Mouse (Mus musculus) neural tube, embryonic 15.5 days (tissue): ENCODE measurements around the gene Slc20a1. TPM values are rescaled to one million over a fixed set of nuclear protein-coding genes. Genes with fewer than 3 reads are reported as not detected.

Source experiments
- ATAC-seq: fragments of 200-750 bp; cut with Nextera tagmentation; 2 replicates; pipeline ENCODE4 v1.8.0; 2017; ENCODE audit warnings: mild to moderate bottlenecking, moderate TSS enrichment, moderate library complexity; ENCODE audit not compliant: low FRiP score
- H3K27ac ChIP-seq: fragments of 300-500 bp; sonication (generic); replicated peaks from 2 replicates; pipeline ENCODE4 v1.5.1; 2015; ENCODE audit warnings: mild to moderate bottlenecking, inconsistent platforms
- H3K27me3 ChIP-seq: fragments of 300-500 bp; sonication (generic); replicated peaks from 2 replicates; pipeline ENCODE4 v1.6.1; 2015; ENCODE audit warnings: inconsistent platforms
- H3K36me3 ChIP-seq: fragments of 300-500 bp; sonication (generic); 2 replicates; pipeline ENCODE4 v1.6.1; 2015; ENCODE audit warnings: inconsistent platforms
- H3K4me1 ChIP-seq: fragments of 300-500 bp; sonication (generic); 2 replicates; pipeline ENCODE4 v1.6.1; 2015; ENCODE audit warnings: inconsistent platforms
- H3K4me2 ChIP-seq: fragments of 300-500 bp; sonication (generic); 2 replicates; pipeline ENCODE4 v1.6.1; 2015; ENCODE audit warnings: inconsistent platforms, mild to moderate bottlenecking, moderate library complexity
- H3K4me3 ChIP-seq: fragments of 300-500 bp; sonication (generic); replicated peaks from 2 replicates; pipeline ENCODE4 v1.5.1; 2015; ENCODE audit warnings: mild to moderate bottlenecking, inconsistent platforms
- H3K9ac ChIP-seq: fragments of 300-500 bp; sonication (generic); replicated peaks from 2 replicates; pipeline ENCODE4 v1.6.1; 2015; ENCODE audit warnings: mild to moderate bottlenecking, inconsistent platforms
- H3K9me3 ChIP-seq: fragments of 300-500 bp; sonication (generic); replicated peaks from 2 replicates; pipeline ENCODE4 v1.6.1; 2016; ENCODE audit warnings: inconsistent platforms
- WGBS: fragments of 180-500 bp; shearing (Covaris S2); methylation state at CpG from one replicate; pipeline ENCODE4 v1.1.7; 2015; ENCODE audit warnings: mixed read lengths; 5-methylcytosine and 5-hydroxymethylcytosine counted together
- polyA plus RNA-seq: library from polyadenylated mRNA; unstranded; fragments of >200 nt; fragmentation: Nextera tagmentation; extraction: Ambion mirVana; gene quantifications from 2 replicates; pipeline ENCODE4 v1.2.1, GENCODE M21; 2015

Slc20a1 gene
- polyA plus RNA-seq, 1 experiment from 2014 or later, result 48.2 TPM

DNA sequence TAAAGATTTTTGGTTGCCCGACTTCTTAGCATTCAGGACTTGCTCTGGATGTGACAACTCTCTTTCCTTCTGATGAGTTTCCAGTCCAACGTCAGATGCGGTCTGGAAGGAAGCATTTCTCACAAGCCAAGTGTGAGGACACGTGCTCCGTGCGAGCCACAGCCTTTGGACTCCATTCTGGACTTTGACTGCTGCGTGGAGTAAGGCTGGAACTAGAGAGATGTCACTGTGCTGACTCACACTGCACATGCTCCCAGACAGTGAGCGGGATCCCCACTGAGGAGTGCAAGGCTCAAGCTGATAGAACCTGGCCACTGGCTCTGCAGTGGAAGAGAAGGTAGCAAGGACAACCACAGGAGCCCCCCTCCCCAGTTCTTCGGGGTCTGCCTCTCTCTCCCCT lies 33.9 kb downstream of the Slc20a1 start:
- no peak for ATAC-seq
- Histone ChIP-seq H3K4me1 (no peaks in the 10 kb centered on the region), H3K9ac (no peak overlapping the region), H3K36me3 (no peaks in the 10 kb centered on the region), H3K4me2 (no peak overlapping the region), H3K27me3 (no peaks in the 10 kb centered on the region), H3K4me3 (no peak overlapping the region), H3K27ac (no peak overlapping the region), H3K9me3 (no peaks in the 10 kb centered on the region)
- 88% methylated on average over 9 of the region's 9 CpGs for WGBS

DNA sequence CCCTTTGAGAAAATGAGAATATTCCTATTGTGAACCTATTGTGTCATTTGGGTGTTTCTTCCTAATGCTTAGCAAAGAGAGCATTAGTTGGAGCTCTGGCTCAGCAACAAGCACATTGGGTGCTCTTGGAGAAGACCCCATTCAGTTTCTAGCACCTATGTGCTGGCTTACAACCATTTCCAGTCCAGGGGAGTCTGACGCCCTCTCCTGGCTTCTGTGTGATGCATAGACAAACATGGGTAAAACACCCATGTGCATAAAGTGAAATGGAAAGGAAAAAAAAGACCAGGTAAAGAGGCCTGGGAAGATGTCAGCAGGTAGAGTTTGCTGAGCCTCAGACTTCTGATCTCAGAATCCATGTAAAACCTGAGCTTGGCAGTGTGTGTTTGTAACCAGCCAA lies 34.7 kb downstream of the Slc20a1 start:
- no peaks in the 10 kb centered on the region for H3K4me1 ChIP-seq
- WGBS, result 84% methylated on average over 1 of the region's 1 CpGs
- H3K27me3 ChIP-seq, result no peaks in the 10 kb centered on the region
- ATAC-seq, result no peak
- H3K27ac ChIP-seq, result no peak overlapping the region
- H3K4me2 ChIP-seq, result no peak overlapping the region
- no peaks in the 10 kb centered on the region for H3K36me3 ChIP-seq
- no peaks in the 10 kb centered on the region for H3K9me3 ChIP-seq
- H3K4me3 ChIP-seq, result no peak overlapping the region
- H3K9ac ChIP-seq, result no peak overlapping the region

DNA sequence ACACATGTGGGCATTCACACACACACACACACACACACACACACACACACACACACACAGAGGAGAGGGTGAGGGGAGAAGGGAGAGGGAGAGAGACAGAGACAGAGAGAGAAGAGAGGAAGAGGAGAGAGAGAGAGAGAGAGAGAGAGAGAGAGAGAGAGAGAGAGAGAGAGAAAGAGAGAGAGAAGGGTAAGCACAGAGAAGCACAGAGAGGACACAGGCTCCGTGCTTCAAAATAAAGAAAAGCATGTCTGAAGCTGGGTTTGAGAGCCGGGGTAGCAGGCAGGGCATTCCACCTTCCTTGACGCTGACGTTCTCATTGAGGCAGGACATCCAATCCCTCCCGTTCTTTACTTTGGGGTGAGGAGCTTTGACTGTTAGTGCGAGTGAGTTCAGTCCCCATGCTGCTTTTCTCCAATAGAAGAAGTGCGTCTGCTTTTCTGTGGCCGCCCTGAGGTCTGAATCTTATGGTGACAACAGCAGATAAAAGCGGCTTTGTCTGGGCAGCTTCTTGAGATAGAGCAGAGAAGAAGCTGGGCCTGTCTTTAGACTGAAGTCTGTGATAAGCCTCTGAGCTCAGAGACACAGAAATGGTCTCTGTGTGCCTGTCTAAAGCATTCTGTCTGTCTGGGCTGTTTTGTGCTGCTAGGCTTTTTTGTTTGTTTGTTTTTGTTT lies 35.4 kb downstream of the Slc20a1 start:
- Histone ChIP-seq H3K36me3 (no peaks in the 10 kb centered on the region), H3K27ac (no peak overlapping the region), H3K4me3 (no peak overlapping the region), H3K4me2 (no peak overlapping the region), H3K9me3 (no peaks in the 10 kb centered on the region), H3K4me1 (no peaks in the 10 kb centered on the region), H3K27me3 (no peaks in the 10 kb centered on the region), H3K9ac (no peak overlapping the region)
- 59% methylated on average over 9 of the region's 9 CpGs for WGBS
- no peak for ATAC-seq

DNA sequence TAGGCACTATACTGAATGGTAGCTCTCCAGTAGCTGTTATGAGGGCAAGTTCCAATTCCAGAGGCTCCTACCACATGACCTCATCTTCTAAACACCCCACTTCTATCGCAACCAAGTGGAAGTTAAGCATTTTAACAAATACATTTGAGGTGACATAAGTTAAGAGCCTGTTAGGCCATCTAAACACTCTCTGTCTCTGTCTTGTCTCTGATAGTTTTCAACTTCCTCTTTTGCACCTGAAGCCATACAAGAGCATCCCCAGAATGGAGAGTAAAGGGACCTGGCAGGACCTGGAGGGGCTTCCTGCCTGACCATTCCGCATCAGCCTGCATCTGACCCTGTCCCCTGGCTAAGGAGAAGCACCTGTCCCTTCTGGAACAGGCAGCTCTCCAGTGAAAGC lies 36.2 kb downstream of the Slc20a1 start:
- no peaks in the 10 kb centered on the region for H3K9me3 ChIP-seq
- no peaks in the 10 kb centered on the region for H3K27me3 ChIP-seq
- WGBS, result 92% methylated on average over 2 of the region's 2 CpGs
- no peaks in the 10 kb centered on the region for H3K4me1 ChIP-seq
- ATAC-seq, result no peak
- no peaks in the 10 kb centered on the region for H3K36me3 ChIP-seq
- no peak overlapping the region for H3K4me3 ChIP-seq
- H3K4me2 ChIP-seq, result no peak overlapping the region
- no peak overlapping the region for H3K27ac ChIP-seq
- H3K9ac ChIP-seq, result no peak overlapping the region

- WGBS, result 76% methylated on average over 4 of the region's 4 CpGs
- H3K4me2 ChIP-seq, result no peak overlapping the region
- no peaks in the 10 kb centered on the region for H3K36me3 ChIP-seq
- H3K9me3 ChIP-seq, result no peaks in the 10 kb centered on the region
- H3K9ac ChIP-seq, result no peak overlapping the region
- no peak overlapping the region for H3K27ac ChIP-seq
- no peaks in the 10 kb centered on the region for H3K4me1 ChIP-seq
- H3K27me3 ChIP-seq, result no peaks in the 10 kb centered on the region
- H3K4me3 ChIP-seq, result no peak overlapping the region
- no peak for ATAC-seq
Observed at GRCm38 (mm10) chr2:129236526-129236925, 38.0 kb downstream of the Slc20a1 start.

DNA sequence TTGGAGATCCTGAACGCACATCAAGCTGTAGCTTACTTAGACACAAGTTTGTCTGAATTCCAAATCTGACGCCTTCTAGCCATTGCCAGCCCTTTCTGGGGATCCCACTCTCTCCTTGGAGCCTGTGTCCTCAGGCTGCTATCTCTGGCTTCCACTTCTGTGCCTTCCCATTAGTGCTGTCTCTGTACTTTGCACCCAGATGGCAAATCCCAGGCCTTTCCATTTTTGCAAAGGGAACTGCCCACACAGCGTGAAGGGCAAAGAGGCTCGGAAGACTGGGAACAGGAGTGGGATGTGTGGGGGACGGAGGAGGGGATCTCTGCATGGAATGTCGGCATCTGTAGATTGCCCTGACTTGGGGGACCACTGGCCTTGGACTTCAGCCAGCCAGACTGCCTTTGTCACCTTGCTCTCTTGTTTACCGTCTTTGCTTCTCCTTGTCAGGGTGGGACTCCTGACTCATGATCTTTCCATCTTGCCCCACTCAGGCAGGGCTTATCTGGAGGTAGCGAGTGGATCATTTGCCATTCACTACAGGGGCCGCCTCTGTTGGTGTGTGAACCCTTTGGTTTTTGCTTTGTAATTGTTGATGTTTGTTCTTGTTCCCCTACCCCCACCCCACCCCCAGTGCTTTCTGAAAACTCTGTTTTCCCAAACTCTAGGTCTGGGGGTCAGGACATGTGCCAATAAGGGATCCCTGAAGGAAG lies 42.3 kb downstream of the Slc20a1 start:
- Histone ChIP-seq H3K4me3 (no peak overlapping the region), H3K27ac (no peak overlapping the region), H3K4me2 (no peak overlapping the region), H3K9me3 (no peaks in the 10 kb centered on the region), H3K36me3 (no peaks in the 10 kb centered on the region), H3K27me3 (no peaks in the 10 kb centered on the region), H3K9ac (no peak overlapping the region), H3K4me1 (no peaks in the 10 kb centered on the region)
- ATAC-seq, result no peak
- WGBS, result 72% methylated on average over 9 of the region's 9 CpGs

GRCm38 (mm10) chr2:129241845-129242833 lies 43.6 kb downstream of the Slc20a1 start:
- no peak overlapping the region for H3K4me2 ChIP-seq
- H3K9me3 ChIP-seq, result no peaks in the 10 kb centered on the region
- H3K9ac ChIP-seq, result no peak overlapping the region
- no peak for ATAC-seq
- no peak overlapping the region for H3K4me3 ChIP-seq
- H3K36me3 ChIP-seq, result no peaks in the 10 kb centered on the region
- 68% methylated on average over 7 of the region's 7 CpGs for WGBS
- H3K27me3 ChIP-seq, result no peaks in the 10 kb centered on the region
- no peaks in the 10 kb centered on the region for H3K4me1 ChIP-seq
- H3K27ac ChIP-seq, result no peak overlapping the region

DNA sequence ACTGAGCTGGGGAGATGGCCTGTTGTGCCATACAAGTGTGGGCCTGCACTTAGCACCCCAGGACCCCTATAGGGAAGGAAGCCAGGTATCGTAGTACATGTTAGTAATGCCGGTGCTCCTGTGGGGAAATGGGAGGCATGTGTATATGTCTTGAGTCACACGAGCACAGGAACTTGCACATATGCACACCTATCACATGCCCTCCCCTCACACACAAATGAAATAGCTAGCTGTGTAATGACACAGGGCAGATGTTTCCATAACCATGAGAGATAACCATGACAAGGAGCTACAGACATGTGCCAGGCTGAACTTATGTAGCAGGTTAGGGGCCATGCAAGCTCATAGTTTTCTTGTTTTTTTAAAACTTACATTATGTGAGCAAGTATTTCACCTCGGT lies 44.4 kb downstream of the Slc20a1 start:
- no peaks in the 10 kb centered on the region for H3K4me1 ChIP-seq
- no peaks in the 10 kb centered on the region for H3K9me3 ChIP-seq
- ATAC-seq, result no peak
- no peak overlapping the region for H3K4me2 ChIP-seq
- no peak overlapping the region for H3K27ac ChIP-seq
- no peak overlapping the region for H3K9ac ChIP-seq
- no peak overlapping the region for H3K4me3 ChIP-seq
- no peaks in the 10 kb centered on the region for H3K36me3 ChIP-seq
- 94% methylated on average over 4 of the region's 4 CpGs for WGBS
- no peaks in the 10 kb centered on the region for H3K27me3 ChIP-seq

DNA sequence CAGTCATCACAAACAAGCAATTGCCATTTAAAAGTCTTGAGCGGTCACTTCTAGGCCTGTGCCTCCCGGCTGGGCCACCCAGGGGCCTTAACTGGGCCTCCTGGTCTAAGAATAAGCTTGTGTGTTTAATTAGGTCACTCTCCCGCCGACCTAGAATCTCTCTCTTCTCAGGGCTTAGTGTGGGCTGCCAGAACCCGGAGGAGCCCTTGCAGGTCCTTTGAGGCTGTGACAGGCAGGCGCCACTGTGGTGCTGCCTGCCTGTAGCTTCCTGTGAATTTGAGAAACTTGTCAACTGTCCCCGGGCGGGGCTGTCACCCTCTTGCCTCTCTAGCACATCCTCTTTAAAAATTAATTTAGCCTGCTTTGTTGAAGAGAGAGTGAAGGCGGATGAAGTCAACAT lies 45.2 kb downstream of the Slc20a1 start:
- no peak overlapping the region for H3K4me2 ChIP-seq
- no peaks in the 10 kb centered on the region for H3K36me3 ChIP-seq
- no peak overlapping the region for H3K9ac ChIP-seq
- WGBS, result 57% methylated on average over 9 of the region's 9 CpGs
- ATAC-seq, result no peak
- H3K4me3 ChIP-seq, result no peak overlapping the region
- no peaks in the 10 kb centered on the region for H3K27me3 ChIP-seq
- no peak overlapping the region for H3K27ac ChIP-seq
- no peaks in the 10 kb centered on the region for H3K4me1 ChIP-seq
- no peaks in the 10 kb centered on the region for H3K9me3 ChIP-seq

DNA sequence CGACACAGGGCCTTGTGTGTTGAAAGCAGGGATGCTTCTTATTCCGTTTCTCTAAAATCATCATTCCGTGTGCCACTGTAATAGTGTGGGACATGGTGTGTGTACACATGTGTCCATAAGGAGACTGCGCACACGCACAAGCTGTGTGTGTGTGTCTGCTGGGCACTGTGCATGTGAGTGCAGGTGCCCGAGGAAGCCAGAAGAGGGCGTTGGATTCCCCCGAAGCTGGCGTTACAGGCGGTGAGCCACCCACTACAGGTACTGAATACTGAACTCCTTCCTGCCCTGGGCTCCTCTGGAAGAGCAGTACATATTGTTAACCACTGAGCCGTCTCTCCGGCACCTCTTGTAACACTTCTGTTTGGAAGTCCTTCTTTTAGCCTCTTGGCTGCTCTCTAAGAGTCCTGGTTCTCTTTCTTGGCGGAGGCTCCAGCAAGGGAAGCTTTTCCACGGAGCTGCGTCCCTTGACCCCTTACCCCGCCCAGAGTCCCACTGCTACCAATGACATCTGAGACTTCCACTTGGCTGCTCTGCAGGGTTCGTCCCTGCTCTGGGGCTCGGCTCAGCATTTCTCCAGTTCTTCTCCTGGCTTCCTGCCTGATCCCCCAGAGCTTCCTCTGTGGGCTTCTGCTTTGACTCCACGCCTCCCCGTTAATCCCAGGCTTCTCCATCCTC lies 46.0 kb downstream of the Slc20a1 start:
- WGBS, result 87% methylated on average over 20 of the region's 20 CpGs
- no peak for ATAC-seq
- no peak overlapping the region for H3K27ac ChIP-seq

DNA sequence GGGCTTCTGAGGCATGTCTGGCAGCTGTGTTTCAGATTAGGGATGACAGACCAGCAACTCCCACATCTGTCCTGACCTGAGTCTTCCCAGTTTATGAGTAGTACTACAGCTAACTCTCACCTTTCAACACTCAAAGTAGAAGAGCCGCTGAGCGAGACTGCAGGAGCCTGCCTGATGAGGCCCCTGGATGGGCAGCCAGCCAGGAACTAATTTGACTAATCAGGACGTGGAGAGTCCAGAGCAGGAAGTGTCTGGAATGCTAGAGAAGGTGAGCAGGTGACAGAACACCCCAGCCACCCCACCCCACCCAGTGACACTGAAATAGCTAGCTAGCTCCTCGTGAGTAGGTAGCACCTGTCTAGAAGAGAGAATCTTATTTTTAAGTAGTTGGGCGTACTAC lies 47.1 kb downstream of the Slc20a1 start:
- no peaks in the 10 kb centered on the region for H3K9me3 ChIP-seq
- WGBS, result 68% methylated on average over 5 of the region's 5 CpGs
- no peak overlapping the region for H3K4me2 ChIP-seq
- ATAC-seq, result no peak
- H3K36me3 ChIP-seq, result no peaks in the 10 kb centered on the region
- no peaks in the 10 kb centered on the region for H3K4me1 ChIP-seq
- no peak overlapping the region for H3K4me3 ChIP-seq
- no peak overlapping the region for H3K9ac ChIP-seq
- H3K27ac ChIP-seq, result no peak overlapping the region
- no peaks in the 10 kb centered on the region for H3K27me3 ChIP-seq

More for the DNA sequence above, 46.0 kb downstream of the Slc20a1 start:
- Histone ChIP-seq H3K4me3 (no peak overlapping the region), H3K27me3 (no peaks in the 10 kb centered on the region), H3K4me2 (no peak overlapping the region), H3K9ac (no peak overlapping the region), H3K36me3 (no peaks in the 10 kb centered on the region), H3K4me1 (no peaks in the 10 kb centered on the region), H3K9me3 (no peaks in the 10 kb centered on the region)
